Mouse (Mus musculus): ENCODE results near the gene Ada.

- TF ChIP-seq CTCF (IDR thresholded peaks at IDR 0.05; ENCODE audit: low read depth), result no peak
- TF ChIP-seq EP300 (IDR thresholded peaks at IDR 0.05; ENCODE audit: low read depth), result no peak
These were observed 30.4 kb downstream of the Ada start for GRCm38 (mm10) chr2:163719616-163720015.
